ENCODE assay signal across 8 mouse cellular contexts in the genomic region with DNA sequence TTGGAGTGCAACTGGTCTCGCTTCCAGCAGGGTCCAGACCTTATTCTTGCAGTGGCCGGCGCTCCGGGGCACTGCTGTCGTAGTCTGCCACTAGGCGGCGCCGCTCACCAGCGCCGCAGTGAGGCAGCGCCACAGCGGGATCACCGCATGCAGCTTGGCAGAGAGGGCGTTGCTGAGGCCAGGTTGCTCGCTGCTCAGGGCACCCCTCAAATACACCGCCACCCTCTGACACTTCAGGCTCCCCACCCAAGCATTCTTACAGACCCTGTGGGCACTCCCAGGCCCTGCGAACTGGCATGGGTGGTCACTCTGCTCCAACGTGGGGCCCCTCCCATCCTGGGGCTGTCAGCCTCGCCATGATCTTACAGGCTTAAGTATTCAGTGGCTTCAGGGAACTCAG. TPM values are rescaled to one million over a fixed set of nuclear protein-coding genes. Genes with fewer than 3 reads are reported as not detected.
DNase-seq lines count a peak whose midpoint lies in the region; ATAC-seq and TF ChIP-seq lines count a peak whose summit lies in the region.

No protein-coding gene starts in this region.

- peak; percentile 55 for TF ChIP-seq CTCF in E14TG2a.4 (conservative IDR thresholded peaks at IDR 0.05; ENCODE audit: low read length)
- TF ChIP-seq CTCF in liver, postnatal 0 days (IDR thresholded peaks at IDR 0.05; ENCODE audit: low read depth) = peak; percentile 97
- peak; percentile 95 for TF ChIP-seq CTCF in testis, adult 2 months (IDR thresholded peaks at IDR 0.05; ENCODE audit: control insufficient read depth, insufficient read depth, insufficient replicate concordance, low read depth, low read length)

- TF ChIP-seq POLR2A in testis, adult 2 months (IDR thresholded peaks at IDR 0.05; ENCODE audit: control insufficient read depth, low read depth, low read length) = no peak

- peaks cover 54% of the 10 kb centered on the region for H3K4me1 ChIP-seq in E14TG2a.4 (replicated peaks; ENCODE audit: low read depth, low read length)
- H3K4me1 ChIP-seq in forebrain, embryonic 10.5 days = peaks cover 12% of the 10 kb centered on the region
- H3K4me1 ChIP-seq in heart, embryonic 16.5 days (ENCODE audit: control insufficient read depth, insufficient read depth, low read length) = peaks cover 5% of the 10 kb centered on the region
- peaks cover 20% of the 10 kb centered on the region for H3K4me1 ChIP-seq in liver, postnatal 0 days (ENCODE audit: insufficient read depth)
- H3K4me1 ChIP-seq in neural tube, embryonic 13.5 days (replicated peaks) = peaks cover 6% of the 10 kb centered on the region
- peaks cover 8% of the 10 kb centered on the region for H3K4me1 ChIP-seq in testis, adult 2 months (ENCODE audit: control insufficient read depth, insufficient read depth, low read length)

- peak overlapping the region; percentile 78 for H3K27ac ChIP-seq in forebrain, embryonic 10.5 days
- H3K27ac ChIP-seq in heart, embryonic 16.5 days (ENCODE audit: low read length) = no peak overlapping the region
- no peak overlapping the region for H3K27ac ChIP-seq in liver, postnatal 0 days (ENCODE audit: low read depth)
- H3K27ac ChIP-seq in neural tube, embryonic 13.5 days (replicated peaks) = no peak overlapping the region
- no peak overlapping the region for H3K27ac ChIP-seq in testis, adult 2 months (ENCODE audit: control insufficient read depth, insufficient read depth, low read depth, low read length)

- H3K27me3 ChIP-seq in E14TG2a.4 (ENCODE audit: insufficient read depth, low read length) = peaks cover 17% of the 10 kb centered on the region; the same call in 1 of the 2 replicates
- peaks cover 22% of the 10 kb centered on the region for H3K27me3 ChIP-seq in forebrain, embryonic 10.5 days (ENCODE audit: poor library complexity, severe bottlenecking)
- H3K27me3 ChIP-seq in heart, embryonic 16.5 days (ENCODE audit: control insufficient read depth, insufficient read depth, low read length) = no peaks in the 10 kb centered on the region
- H3K27me3 ChIP-seq in liver, postnatal 0 days (ENCODE audit: insufficient read depth, low read length) = no peaks in the 10 kb centered on the region
- H3K27me3 ChIP-seq in neural tube, embryonic 13.5 days = no peaks in the 10 kb centered on the region
- no peaks in the 10 kb centered on the region for H3K27me3 ChIP-seq in testis, adult 2 months (ENCODE audit: control insufficient read depth, insufficient read depth, low read length)

- TF ChIP-seq EP300 in liver, postnatal 0 days (IDR thresholded peaks at IDR 0.05; ENCODE audit: low read depth) = no peak

- peak overlapping the region; percentile 67 for H3K4me2 ChIP-seq in heart, embryonic 16.5 days (ENCODE audit: low read depth, low read length)
- H3K4me2 ChIP-seq in liver, postnatal 0 days (ENCODE audit: low read depth, low read length) = peak overlapping the region; percentile 80
- H3K4me2 ChIP-seq in neural tube, embryonic 13.5 days = peak overlapping the region; percentile 72

- peak; percentile 29 for DNase-seq in c-Kit-positive CD71-positive TER-119-positive erythroid progenitor cells, embryonic 14.5 days (ENCODE audit: low spot score)
- peak; percentile 86 for DNase-seq in forebrain, embryonic 10.5 days (ENCODE audit: extremely low spot score, low spot score)
- DNase-seq in kidney, postnatal 14 days = peak; percentile 91
- DNase-seq in liver, postnatal 0 days = peak; percentile 85

- H3K36me3 ChIP-seq in E14TG2a.4 (ENCODE audit: insufficient read depth, low read length) = no peaks in the 10 kb centered on the region
- no peaks in the 10 kb centered on the region for H3K36me3 ChIP-seq in forebrain, embryonic 10.5 days (replicated peaks)
- H3K36me3 ChIP-seq in heart, embryonic 16.5 days (ENCODE audit: control insufficient read depth, insufficient read depth) = no peaks in the 10 kb centered on the region
- H3K36me3 ChIP-seq in liver, postnatal 0 days (replicated peaks; ENCODE audit: insufficient read depth, low read length) = no peaks in the 10 kb centered on the region
- no peaks in the 10 kb centered on the region for H3K36me3 ChIP-seq in neural tube, embryonic 13.5 days
- H3K36me3 ChIP-seq in testis, adult 2 months (ENCODE audit: control insufficient read depth, insufficient read depth, low read length) = no peaks in the 10 kb centered on the region

- 0 out of 2 replicates have a peak, but pooled peaks cover under 1% of the 10 kb centered on the region for H3K9me3 ChIP-seq in E14TG2a.4 (ENCODE audit: low read length)
- no peaks in the 10 kb centered on the region for H3K9me3 ChIP-seq in forebrain, embryonic 10.5 days
- no peaks in the 10 kb centered on the region for H3K9me3 ChIP-seq in heart, embryonic 16.5 days (replicated peaks; ENCODE audit: control insufficient read depth, low read length)
- H3K9me3 ChIP-seq in liver, postnatal 0 days (ENCODE audit: low read length) = no peaks in the 10 kb centered on the region
- no peaks in the 10 kb centered on the region for H3K9me3 ChIP-seq in neural tube, embryonic 13.5 days

- under 1% methylated on average over 19 of the region's 19 CpGs for WGBS in forebrain, embryonic 10.5 days
- under 1% methylated on average over 19 of the region's 19 CpGs for WGBS in heart, embryonic 16.5 days
- WGBS in liver, postnatal 0 days (ENCODE audit: insufficient replicate concordance) = 0% methylated on average over 15 of the region's 19 CpGs
- WGBS in neural tube, embryonic 13.5 days = 1% methylated on average over 19 of the region's 19 CpGs

- peak overlapping the region; percentile 59 for H3K9ac ChIP-seq in heart, embryonic 16.5 days (ENCODE audit: low read length)
- peak overlapping the region; percentile 48 for H3K9ac ChIP-seq in liver, postnatal 0 days (replicated peaks)
- H3K9ac ChIP-seq in neural tube, embryonic 13.5 days = peak overlapping the region; percentile 72

- peak; percentile 88 for ATAC-seq in heart, embryonic 16.5 days (replicated peaks; ENCODE audit: extremely low read depth, insufficient read depth, low FRiP score)
- peak; percentile 64 for ATAC-seq in liver, postnatal 0 days
- ATAC-seq in neural tube, embryonic 13.5 days (ENCODE audit: low read depth) = peak; percentile 94

- H3K4me3 ChIP-seq in E14TG2a.4 (replicated peaks; ENCODE audit: low read length) = peak overlapping the region; percentile 69
- H3K4me3 ChIP-seq in forebrain, embryonic 10.5 days = peak overlapping the region; percentile 65
- peak overlapping the region; percentile 52 for H3K4me3 ChIP-seq in heart, embryonic 16.5 days (ENCODE audit: low read length)
- H3K4me3 ChIP-seq in liver, postnatal 0 days (ENCODE audit: low read depth, low read length) = peak overlapping the region; percentile 36
- H3K4me3 ChIP-seq in neural tube, embryonic 13.5 days = peak overlapping the region; percentile 42
- H3K4me3 ChIP-seq in testis, adult 2 months (ENCODE audit: control insufficient read depth, low read depth, low read length) = peak overlapping the region; percentile 52

RNA-seq across cellular contexts. Expression of a gene that starts 19.3 kb away (rescaled TPM):
- polyA plus RNA-seq in forebrain, embryonic 10.5 days (2016; fragmentation: Nextera tagmentation; extraction: Ambion mirVana) = 8.3 and 9.1 TPM in 2 replicates
- 2.1 and 2.8 TPM in 2 replicates for polyA plus RNA-seq in heart, embryonic 16.5 days (2015; fragmentation: Nextera tagmentation; extraction: Ambion mirVana)
- 0.25 and 0.26 TPM in 2 replicates for polyA plus RNA-seq in liver, postnatal 0 days (2015; fragmentation: Nextera tagmentation; extraction: Ambion mirVana)
- 82.5 and 86.2 TPM in 2 replicates for polyA plus RNA-seq in neural tube, embryonic 13.5 days (2015; fragmentation: Nextera tagmentation; extraction: Ambion mirVana)
- polyA plus RNA-seq in testis, adult 2 months (2012; rRNA removed) = 1.1 and 2.1 TPM in 2 replicates

Comparison
In these comparisons a context has a peak if more than half of its experiments do, and no peak if none do; other contexts are left out.
1. DNase-seq: peak in every context shown above with its lines; median percentile 91 in kidney, postnatal 14 days; 86 in forebrain, embryonic 10.5 days; 85 in liver, postnatal 0 days; 29 in c-Kit-positive CD71-positive TER-119-positive erythroid progenitor cells, embryonic 14.5 days.